In genomic region chr3:66294729-66295128, GRCm38 (mm10) we compare ENCODE assay signal across 19 mouse cellular contexts. TPM values are rescaled to one million over a fixed set of nuclear protein-coding genes. Genes with fewer than 3 reads are reported as not detected.
DNase-seq lines count a peak whose midpoint lies in the region; ATAC-seq lines count a peak whose summit lies in the region.
"Had no signal": no experiment of that assay in that cellular context is flagged by ENCODE, and none has a peak within 500 bp of the region (broad histone marks: within the 10 kb centered on the region; RNA-seq: fewer than 3 reads in every experiment).

No protein-coding gene starts in this region.

- WGBS in forebrain, embryonic 10.5 days = 86% methylated on average over 3 of the region's 3 CpGs
- WGBS in forebrain, embryonic 11.5 days = 66% methylated on average over 3 of the region's 3 CpGs
- 61% methylated on average over 3 of the region's 3 CpGs for WGBS in forebrain, embryonic 13.5 days

- no peaks in the 10 kb centered on the region for H3K27me3 ChIP-seq in forebrain, embryonic 10.5 days (ENCODE audit: poor library complexity, severe bottlenecking)
- H3K27me3 ChIP-seq in forebrain, embryonic 11.5 days (ENCODE audit: control insufficient read depth, insufficient read depth, low read length) = no peaks in the 10 kb centered on the region
- no peaks in the 10 kb centered on the region for H3K27me3 ChIP-seq in forebrain, embryonic 13.5 days
- H3K27me3 ChIP-seq: limb, embryonic 12.5 days; liver, embryonic 12.5 days had no signal

- no peak overlapping the region for H3K4me3 ChIP-seq in forebrain, embryonic 10.5 days
- H3K4me3 ChIP-seq in forebrain, embryonic 11.5 days (ENCODE audit: low read depth, low read length) = no peak overlapping the region
- H3K4me3 ChIP-seq in forebrain, embryonic 13.5 days = no peak overlapping the region
- H3K4me3 ChIP-seq: heart, adult 2 months; limb, embryonic 12.5 days; liver, embryonic 12.5 days had no signal

- H3K36me3 ChIP-seq in forebrain, embryonic 10.5 days (replicated peaks) = no peaks in the 10 kb centered on the region
- no peaks in the 10 kb centered on the region for H3K36me3 ChIP-seq in forebrain, embryonic 11.5 days (ENCODE audit: control insufficient read depth, insufficient read depth, low read length)
- no peaks in the 10 kb centered on the region for H3K36me3 ChIP-seq in forebrain, embryonic 13.5 days (ENCODE audit: poor library complexity, severe bottlenecking)
- H3K36me3 ChIP-seq: limb, embryonic 12.5 days; liver, embryonic 12.5 days had no signal

- intact Hi-C loops in heart, postnatal 10 days (cut with DNase I) = no loop called here
- intact Hi-C loops in left cerebral cortex, postnatal 36 days (cut with DNase I) = no loop called here

- H3K4me1 ChIP-seq in forebrain, embryonic 10.5 days = peaks cover 35% of the 10 kb centered on the region
- H3K4me1 ChIP-seq in forebrain, embryonic 11.5 days (replicated peaks; ENCODE audit: control insufficient read depth, insufficient read depth, low read length) = peaks cover 7% of the 10 kb centered on the region
- peaks cover 18% of the 10 kb centered on the region for H3K4me1 ChIP-seq in forebrain, embryonic 13.5 days
- H3K4me1 ChIP-seq: liver, embryonic 12.5 days had no signal

- no peak overlapping the region for H3K4me2 ChIP-seq in forebrain, embryonic 11.5 days (ENCODE audit: low read depth, low read length, severe bottlenecking)
- peak overlapping the region; percentile 27; the same call in 1 of the 2 replicates for H3K4me2 ChIP-seq in forebrain, embryonic 13.5 days
- H3K4me2 ChIP-seq: limb, embryonic 12.5 days; liver, embryonic 12.5 days had no signal

- peak overlapping the region; percentile 36; the same call in 1 of the 2 replicates for H3K27ac ChIP-seq in forebrain, embryonic 10.5 days
- no peak overlapping the region for H3K27ac ChIP-seq in forebrain, embryonic 11.5 days (ENCODE audit: low read depth, low read length)
- H3K27ac ChIP-seq in forebrain, embryonic 13.5 days = no peak overlapping the region
- H3K27ac ChIP-seq: heart, adult 2 months; limb, embryonic 12.5 days; liver, embryonic 12.5 days had no signal

- 0 out of 2 replicates have a peak, but pooled peaks cover 5% of the 10 kb centered on the region for H3K9me3 ChIP-seq in forebrain, embryonic 10.5 days
- H3K9me3 ChIP-seq in forebrain, embryonic 11.5 days (ENCODE audit: control insufficient read depth, low read length) = no peaks in the 10 kb centered on the region
- H3K9me3 ChIP-seq in forebrain, embryonic 13.5 days (replicated peaks) = no peaks in the 10 kb centered on the region
- H3K9me3 ChIP-seq: limb, embryonic 12.5 days; liver, embryonic 12.5 days had no signal

- no peak for DNase-seq in forebrain, embryonic 10.5 days (ENCODE audit: extremely low spot score, low spot score)
- no peak for DNase-seq in forebrain, embryonic 11.5 days (ENCODE audit: low spot score)
- DNase-seq in kidney, adult 8-10 months = peak; percentile 33 to 57
- peak; percentile 56 for DNase-seq in kidney, postnatal 14 days
- DNase-seq in heart, postnatal 10 days = no peak
- DNase-seq in left cerebral cortex, postnatal 36 days (ENCODE audit: low spot score in 2 of 2) = no peak
- no peak for DNase-seq in adrenal gland, adult 8-10 months
- DNase-seq: adrenal gland, postnatal 10 days; cerebellum, adult 9-11 months; gastrocnemius, postnatal 14 days; heart, adult 2 months; lung, adult 2 months; lung, postnatal 36 days; right cerebral cortex, postnatal 4 days; thymus, postnatal 14 days had no signal

- H3K9ac ChIP-seq in forebrain, embryonic 11.5 days (ENCODE audit: low read length) = no peak overlapping the region
- no peak overlapping the region for H3K9ac ChIP-seq in forebrain, embryonic 13.5 days
- H3K9ac ChIP-seq: limb, embryonic 12.5 days; liver, embryonic 12.5 days had no signal

- ATAC-seq in forebrain, embryonic 11.5 days (replicated peaks; ENCODE audit: low FRiP score) = no peak
- no peak for ATAC-seq in forebrain, embryonic 13.5 days
- ATAC-seq: liver, embryonic 12.5 days had no signal

RNA-seq across cellular contexts. Expression of gene Veph1, which starts 1.9 kb away (rescaled TPM):
- 9.2 and 10.7 TPM in 2 replicates for polyA plus RNA-seq in forebrain, embryonic 10.5 days (2016; fragmentation: Nextera tagmentation; extraction: Ambion mirVana)
- 17.7 and 23.2 TPM in 2 replicates for polyA plus RNA-seq in forebrain, embryonic 11.5 days (2014; fragmentation: Nextera tagmentation; extraction: Ambion mirVana)
- 10.0 and 10.5 TPM in 2 replicates for polyA plus RNA-seq in forebrain, embryonic 13.5 days (2015; fragmentation: Nextera tagmentation; extraction: Ambion mirVana)
- total RNA-seq in heart, postnatal 10 days (2021) = under 1 TPM; 0.35 to 0.36 TPM
- total RNA-seq in left cerebral cortex, postnatal 36 days (2021) = under 1 TPM in 1 of 2 experiments, not detected in 1; 0.07 TPM
- total RNA-seq in adrenal gland, adult 8-10 months (2022) = not detected
- total RNA-seq: heart, adult 2 months had no signal
- polyA plus RNA-seq: large intestine, adult 2 months had no signal

Comparison
In these comparisons a context has a peak if more than half of its experiments do, and no peak if none do; other contexts are left out.
1. DNase-seq: peak in kidney, adult 8-10 months (2 of 2) and kidney, postnatal 14 days (single experiment); none in forebrain, embryonic 10.5 days (single experiment), forebrain, embryonic 11.5 days (single experiment), heart, postnatal 10 days (0 of 2), left cerebral cortex, postnatal 36 days (0 of 2) and adrenal gland, adult 8-10 months (single experiment).